Mouse (Mus musculus): ENCODE data around the gene Ctnnd2. TPM values are rescaled to one million over a fixed set of nuclear protein-coding genes. Genes with fewer than 3 reads are reported as not detected.

The Ctnnd2 gene
- total RNA-seq, 2 experiments from 2014 or later = 223 to 229 TPM

GRCm38 (mm10) chr15:30660539-30661149 lies 488.3 kb downstream of the Ctnnd2 start:
- Histone ChIP-seq H3K4me3 (no peak overlapping the region), H3K27ac (no peak overlapping the region)
- TF ChIP-seq CTCF (conservative IDR thresholded peaks at IDR 0.05) = no peak

GRCm38 (mm10) chr15:30661689-30662422 lies 489.5 kb downstream of the Ctnnd2 start:
- TF ChIP-seq CTCF (conservative IDR thresholded peaks at IDR 0.05) = no peak
- Histone ChIP-seq H3K4me3 (no peak overlapping the region), H3K27ac (peak overlapping the region; percentile 46; the same call in 1 of the 2 replicates)
- DNase-seq (ENCODE audit: low spot score in 2 of 2) = no peak

More at GRCm38 (mm10) chr15:30660539-30661149, 488.3 kb downstream of the Ctnnd2 start:
- no peak for DNase-seq (ENCODE audit: low spot score in 2 of 2)

GRCm38 (mm10) chr15:30667819-30668587 lies 495.6 kb downstream of the Ctnnd2 start:
- DNase-seq (ENCODE audit: low spot score in 2 of 2) = no peak
- Histone ChIP-seq H3K27ac (0 out of 2 replicates have a peak overlapping the region, but pooled peaks have one; percentile 36), H3K4me3 (no peak overlapping the region)
- TF ChIP-seq CTCF (conservative IDR thresholded peaks at IDR 0.05) = peak; percentile 48

- Histone ChIP-seq H3K27ac (peak overlapping the region; percentile 61), H3K4me3 (no peak overlapping the region)
- no peak for DNase-seq (ENCODE audit: low spot score in 2 of 2)
- no peak for TF ChIP-seq CTCF (conservative IDR thresholded peaks at IDR 0.05)
Observed at GRCm38 (mm10) chr15:30681939-30682338, 509.5 kb downstream of the Ctnnd2 start.

GRCm38 (mm10) chr15:30682360-30683119 lies 510.1 kb downstream of the Ctnnd2 start:
- H3K4me3 ChIP-seq = no peak overlapping the region
- DNase-seq (ENCODE audit: low spot score in 2 of 2) = no peak
- peak overlapping the region; percentile 61; the same call in 1 of the 2 replicates for H3K27ac ChIP-seq
- TF ChIP-seq CTCF (conservative IDR thresholded peaks at IDR 0.05) = no peak

GRCm38 (mm10) chr15:30686206-30687101 lies 514.1 kb downstream of the Ctnnd2 start:
- TF ChIP-seq CTCF (conservative IDR thresholded peaks at IDR 0.05) = no peak
- no peak overlapping the region for H3K4me3 ChIP-seq
- no peak for DNase-seq (ENCODE audit: low spot score in 2 of 2)
- H3K27ac ChIP-seq = no peak overlapping the region

GRCm38 (mm10) chr15:30693754-30694205 lies 521.4 kb downstream of the Ctnnd2 start:
- Histone ChIP-seq H3K27ac (peak overlapping the region; percentile 83), H3K4me3 (no peak overlapping the region)
- peak; percentile 34 to 81 for DNase-seq (ENCODE audit: low spot score in 2 of 2)
- peak; percentile 57 for TF ChIP-seq CTCF (conservative IDR thresholded peaks at IDR 0.05)

GRCm38 (mm10) chr15:30694286-30694685 lies 521.9 kb downstream of the Ctnnd2 start:
- peak overlapping the region; percentile 73 for H3K27ac ChIP-seq
- no peak for TF ChIP-seq CTCF (conservative IDR thresholded peaks at IDR 0.05)
- H3K4me3 ChIP-seq = no peak overlapping the region
- DNase-seq (ENCODE audit: low spot score in 2 of 2) = no peak

- peak overlapping the region; percentile 73 for H3K27ac ChIP-seq
- TF ChIP-seq CTCF (conservative IDR thresholded peaks at IDR 0.05) = no peak
- DNase-seq (ENCODE audit: low spot score in 2 of 2) = no peak
- no peak overlapping the region for H3K4me3 ChIP-seq
Observed at GRCm38 (mm10) chr15:30695859-30696258, 523.5 kb downstream of the Ctnnd2 start.

GRCm38 (mm10) chr15:30697356-30697755 lies 525.0 kb downstream of the Ctnnd2 start:
- peak in 1 of 2 experiments; percentile 27 for DNase-seq (ENCODE audit: low spot score in 2 of 2)
- TF ChIP-seq CTCF (conservative IDR thresholded peaks at IDR 0.05) = no peak
- H3K4me3 ChIP-seq = no peak overlapping the region
- H3K27ac ChIP-seq = peak overlapping the region; percentile 73

- no peak for TF ChIP-seq CTCF (conservative IDR thresholded peaks at IDR 0.05)
- no peak for DNase-seq (ENCODE audit: low spot score in 2 of 2)
- peak overlapping the region; percentile 73 for H3K27ac ChIP-seq
- H3K4me3 ChIP-seq = no peak overlapping the region
Observed at GRCm38 (mm10) chr15:30700762-30701161, 528.4 kb downstream of the Ctnnd2 start.
